Mouse (Mus musculus) inflammation-experienced regulatory T-cells, adult 6 months (primary cell): Measurements from ENCODE around the gene Arntl2. TPM values are rescaled to one million over a fixed set of nuclear protein-coding genes. Genes with fewer than 3 reads are reported as not detected.

Source experiments
- ATAC-seq: one replicate; pipeline ENCODE4 v1.8.0; 2017
- polyA plus RNA-seq, 3 experiments: library from polyadenylated mRNA; unstranded; fragments of 100-300 nt; shearing (Covaris generic); gene quantifications; one replicate each; pipeline ENCODE4 v1.2.1; 2017

Arntl2 gene
- polyA plus RNA-seq, 3 experiments from 2014 or later = 4.0 to 8.0 (median 7.9) TPM

DNA sequence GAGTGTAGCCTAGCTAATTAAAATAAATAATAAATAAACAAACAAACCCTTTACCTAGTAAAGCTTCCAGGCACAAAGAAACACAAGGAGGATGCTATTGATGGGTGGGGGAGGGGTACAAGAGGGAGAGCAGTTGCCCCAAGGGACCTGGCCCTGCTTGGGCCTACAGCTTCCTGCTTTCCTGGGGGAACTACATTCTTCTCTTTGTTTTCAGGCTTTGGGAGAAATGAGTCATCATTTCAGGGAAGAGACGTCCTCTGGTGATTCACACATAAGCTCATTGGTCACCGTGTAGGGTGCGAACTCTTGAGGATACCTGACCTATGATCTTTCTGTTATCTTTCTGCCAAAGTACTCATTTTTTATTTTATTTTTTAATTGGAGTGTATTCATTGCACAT, 2.3 kb upstream of the Arntl2 start:
- ATAC-seq = no peak

DNA sequence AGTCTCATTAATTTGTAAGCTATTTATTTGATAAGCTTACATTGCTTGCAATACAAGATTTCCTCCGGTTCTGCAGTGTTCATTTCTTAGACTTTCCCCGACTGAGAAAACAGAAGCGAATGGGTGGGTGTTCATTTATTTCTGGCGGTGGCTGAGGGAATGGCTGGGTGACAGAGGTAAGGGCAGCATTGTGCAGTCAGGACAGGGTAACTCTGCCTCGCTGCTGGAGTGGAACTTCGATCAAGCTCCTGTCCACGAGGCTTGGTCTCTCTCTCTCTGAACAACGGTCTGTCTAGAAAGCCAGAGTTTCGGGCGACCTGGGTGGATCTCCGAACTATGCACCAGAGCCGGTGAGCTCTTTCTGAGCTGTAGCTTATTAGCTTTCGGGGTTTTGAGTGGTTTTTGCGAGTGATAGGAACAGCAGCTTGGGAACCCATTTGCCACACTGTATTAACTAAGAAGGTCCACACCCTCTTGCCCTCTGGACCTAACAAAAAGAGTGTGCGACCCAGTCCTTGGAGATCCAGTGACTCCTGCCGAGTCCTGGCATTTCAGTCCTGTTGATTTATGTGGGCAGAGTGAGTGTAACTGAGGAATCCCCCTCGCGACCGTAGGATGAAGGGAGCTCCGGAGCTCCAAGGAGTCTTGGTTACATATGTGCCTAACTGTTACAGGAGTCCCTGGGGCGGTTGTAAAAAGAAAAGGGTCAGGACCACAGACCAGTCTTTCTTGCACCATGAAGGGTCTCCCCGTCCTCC, 510 bp upstream of the Arntl2 start:
- ATAC-seq = peak; percentile 14

DNA sequence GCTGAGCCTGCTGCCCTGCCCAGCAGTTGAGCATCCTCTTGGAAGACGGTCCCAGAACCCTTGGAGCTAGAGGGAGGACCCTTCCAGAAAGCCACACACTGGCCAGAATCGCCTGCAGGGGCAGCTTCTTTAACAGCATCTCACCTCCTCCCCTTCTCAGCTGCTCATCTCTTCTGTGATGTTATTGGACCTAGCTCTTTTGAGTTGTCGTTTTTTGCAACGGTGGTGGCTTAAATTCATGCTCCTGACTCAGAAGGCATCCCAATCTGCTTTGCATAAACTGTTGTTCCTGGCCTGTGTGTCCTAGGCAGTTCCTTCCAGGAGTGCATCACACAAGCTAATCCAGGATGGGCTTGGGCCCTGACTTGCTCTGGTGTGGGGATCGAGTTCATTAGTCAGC, 1.6 kb downstream of the Arntl2 start:
- no peak for ATAC-seq

GRCm38 (mm10) chr6:146809991-146810390, 14.1 kb downstream of the Arntl2 start:
- no peak for ATAC-seq

- ATAC-seq = no peak
Measured at GRCm38 (mm10) chr6:146813007-146813406, 17.2 kb downstream of the Arntl2 start.

DNA sequence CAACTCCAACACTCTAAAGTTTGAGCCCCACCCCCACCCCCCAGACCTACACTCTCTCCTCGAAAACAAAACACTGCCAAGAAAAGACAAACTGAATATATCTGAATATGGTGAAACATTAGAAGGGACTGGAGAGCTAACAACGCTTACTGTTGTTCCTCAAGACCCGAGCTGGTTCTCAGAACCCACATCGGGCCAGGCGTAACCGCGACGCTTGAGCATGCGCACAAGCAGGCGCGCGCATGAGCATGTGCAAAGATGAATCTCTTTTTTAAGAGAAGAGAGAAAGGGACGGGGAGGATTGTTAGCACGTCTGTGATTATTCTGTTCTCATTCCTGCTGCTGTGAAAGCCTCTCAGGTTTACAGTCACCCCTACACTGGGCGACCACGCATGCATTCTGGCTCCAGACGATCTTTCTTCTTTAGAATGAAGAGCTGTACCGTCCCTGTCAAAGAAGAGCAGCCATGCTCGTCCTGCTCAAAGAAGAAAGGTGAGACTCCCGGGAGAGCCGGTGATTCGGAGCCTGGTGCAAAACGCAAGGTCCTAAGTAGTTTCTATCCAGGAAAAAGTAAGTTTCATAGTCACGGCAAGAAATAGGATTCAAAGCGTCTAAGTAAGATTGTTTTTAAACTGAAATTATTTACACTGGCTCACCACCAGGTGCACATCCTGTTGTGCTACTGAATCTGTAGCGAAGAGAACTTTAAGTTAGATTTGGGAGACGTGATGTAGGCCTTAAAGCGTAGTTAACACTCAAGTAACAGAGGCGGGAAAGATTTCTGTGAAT, 24.5 kb downstream of the Arntl2 start:
- ATAC-seq = peak; percentile 35

DNA sequence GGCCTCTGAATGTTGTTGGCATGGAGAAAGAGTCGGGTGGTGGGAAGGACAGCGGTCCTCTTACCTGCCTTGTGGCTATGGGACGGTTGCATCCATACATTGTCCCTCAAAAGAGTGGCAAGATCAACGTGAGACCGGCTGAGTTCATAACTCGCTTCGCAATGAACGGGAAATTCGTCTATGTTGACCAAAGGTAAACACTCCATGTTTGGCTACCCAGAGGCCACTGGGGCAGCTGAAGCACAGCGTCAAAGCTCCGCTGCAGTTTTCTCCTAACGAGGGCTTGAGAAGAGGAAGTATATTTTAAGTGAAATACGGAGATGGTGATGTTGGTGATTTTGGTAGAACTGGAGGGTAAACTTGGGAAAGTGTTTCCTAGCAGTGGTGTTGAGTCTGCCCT, 26.1 kb downstream of the Arntl2 start:
- ATAC-seq = no peak

- no peak for ATAC-seq
Measured at GRCm38 (mm10) chr6:146824727-146825486, 29.1 kb downstream of the Arntl2 start.

DNA sequence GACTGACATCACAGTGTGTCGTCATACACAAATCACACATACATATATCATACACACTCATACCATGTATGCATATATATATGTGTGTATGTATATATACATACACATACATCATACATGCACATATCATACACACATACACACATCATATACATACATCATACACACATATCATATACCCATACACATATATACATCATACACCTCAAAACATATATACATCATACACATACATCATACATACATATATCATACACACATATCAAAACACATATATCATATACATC, 29.6 kb downstream of the Arntl2 start:
- ATAC-seq = no peak

DNA sequence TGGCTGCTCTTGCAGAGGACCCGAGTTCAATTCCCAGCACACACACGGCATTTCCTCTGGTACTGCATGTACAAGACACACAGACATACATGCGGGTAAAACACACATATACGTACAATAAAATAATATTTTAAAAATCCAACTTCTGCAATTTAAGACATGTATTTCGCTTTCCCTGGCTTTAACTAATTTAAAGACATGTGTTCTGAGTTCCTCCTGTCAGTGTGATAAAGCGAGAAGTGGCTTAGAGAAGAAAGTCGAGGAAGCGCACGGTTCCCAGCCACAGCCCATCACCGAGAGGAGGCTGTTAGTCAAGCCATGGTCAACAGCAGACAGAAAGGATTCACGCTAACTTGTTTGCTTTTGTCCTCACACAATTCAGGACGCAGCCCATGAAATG, 35.5 kb downstream of the Arntl2 start:
- no peak for ATAC-seq

DNA sequence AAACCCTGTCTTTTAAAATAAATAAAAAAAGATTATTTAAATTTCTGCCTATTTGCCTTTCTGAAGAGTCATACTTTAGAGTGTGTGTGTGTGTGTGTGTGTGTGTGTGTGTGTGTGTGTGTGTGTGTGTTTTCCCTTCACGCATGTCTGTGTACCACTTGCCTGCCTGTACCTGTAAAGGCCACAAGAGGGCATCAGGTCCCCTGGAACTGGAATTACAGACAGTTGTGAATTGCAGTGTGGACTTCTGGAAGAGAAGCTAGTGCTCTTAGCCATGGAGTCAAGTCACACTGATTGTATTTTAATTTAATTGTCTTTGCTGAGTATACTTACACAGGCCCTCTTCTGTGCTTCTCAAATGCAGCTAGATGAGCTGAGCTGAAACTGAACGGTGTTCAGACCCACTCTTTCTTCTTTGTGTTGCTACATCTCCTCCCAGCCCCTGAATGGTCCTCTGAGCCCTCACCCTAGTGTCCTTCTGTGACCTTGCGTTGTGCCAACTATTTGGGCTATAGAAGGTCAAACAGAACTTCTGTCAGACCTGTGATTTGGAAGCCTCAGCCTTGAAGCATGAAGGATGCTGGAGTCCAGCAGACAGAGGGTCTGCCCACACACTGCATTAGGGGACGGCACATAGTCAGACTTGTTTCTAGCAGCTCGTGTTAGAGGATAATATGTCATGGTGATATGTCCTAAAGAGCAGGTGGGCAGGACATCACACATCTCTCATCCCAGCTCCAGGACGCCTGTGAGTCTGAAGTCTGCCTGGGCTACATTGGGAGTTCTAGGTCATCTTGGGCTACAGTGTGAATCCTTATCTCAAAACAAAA, 37.8 kb downstream of the Arntl2 start:
- no peak for ATAC-seq

DNA sequence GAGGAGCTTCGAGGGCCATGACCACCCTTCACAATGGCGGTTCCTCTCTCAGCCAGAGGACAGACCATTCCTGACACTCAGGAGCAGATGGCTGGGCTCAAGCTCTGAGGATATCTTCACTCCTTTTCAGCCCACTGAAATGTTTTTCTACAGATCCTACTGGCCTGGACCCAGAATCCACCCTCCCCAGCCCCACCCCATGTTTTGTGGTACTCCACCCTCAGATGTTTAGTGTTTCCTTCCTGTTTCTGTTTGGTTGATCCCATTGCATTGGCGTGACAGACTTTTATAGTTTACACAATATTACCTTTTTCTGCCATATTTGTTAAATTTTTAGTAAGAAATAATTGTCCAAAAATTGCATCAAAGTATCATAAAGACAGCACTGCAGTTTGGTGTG, 38.5 kb downstream of the Arntl2 start:
- ATAC-seq = no peak

- no peak for ATAC-seq
Measured at GRCm38 (mm10) chr6:146835784-146836183, 39.9 kb downstream of the Arntl2 start.

DNA sequence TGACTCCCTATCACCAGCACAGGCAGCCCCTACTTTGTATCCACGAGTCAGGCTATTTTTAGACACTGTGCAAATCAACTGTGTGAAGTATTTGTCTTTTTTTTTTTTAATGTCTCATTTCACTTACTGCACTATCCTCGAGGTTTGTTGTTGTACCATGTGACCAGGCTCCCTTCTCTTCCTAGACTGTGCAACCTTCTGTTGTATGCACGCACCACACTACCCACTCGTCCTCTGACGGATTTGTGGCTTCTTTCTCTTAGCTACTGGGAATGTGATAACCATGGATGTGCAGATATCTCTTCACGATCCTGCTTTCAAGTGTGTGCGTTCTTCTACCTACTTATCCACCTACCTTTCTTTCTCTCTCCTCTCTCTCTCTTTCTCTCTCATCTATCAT, 41.5 kb downstream of the Arntl2 start:
- ATAC-seq = no peak

- no peak for ATAC-seq
Measured at GRCm38 (mm10) chr6:146838366-146838765, 42.5 kb downstream of the Arntl2 start.

GRCm38 (mm10) chr6:146838863-146839262, 43.0 kb downstream of the Arntl2 start:
- no peak for ATAC-seq

DNA sequence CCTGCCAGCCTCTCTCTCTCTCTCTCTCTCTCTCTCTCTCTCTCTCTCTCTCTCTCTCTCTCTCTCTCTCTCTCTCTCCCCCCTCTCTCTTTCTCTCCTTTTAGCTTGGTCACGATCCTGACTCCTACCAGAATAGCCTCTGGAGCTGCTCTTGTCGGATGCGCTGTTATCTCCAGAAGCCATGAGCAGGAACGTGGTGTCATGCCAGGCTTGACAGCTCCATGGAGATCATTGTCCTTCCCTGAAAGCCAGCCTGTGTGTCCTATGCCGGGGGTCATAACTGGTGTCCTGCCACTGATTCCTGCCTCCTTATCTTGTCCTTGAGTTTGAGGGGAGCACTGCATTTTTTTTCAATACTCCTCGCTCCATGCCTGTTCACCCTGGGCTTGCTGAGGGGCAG, 49.0 kb downstream of the Arntl2 start:
- ATAC-seq = no peak

GRCm38 (mm10) chr6:146845347-146845746, 49.5 kb downstream of the Arntl2 start:
- ATAC-seq = no peak

GRCm38 (mm10) chr6:146845961-146846750, 50.3 kb downstream of the Arntl2 start:
- no peak for ATAC-seq

- no peak for ATAC-seq
Measured at GRCm38 (mm10) chr6:146847402-146847801, 51.5 kb downstream of the Arntl2 start.

GRCm38 (mm10) chr6:146848281-146848680, 52.4 kb downstream of the Arntl2 start:
- ATAC-seq = no peak

GRCm38 (mm10) chr6:146850050-146850449, 54.2 kb downstream of the Arntl2 start, which contains the start of gene Smco2:
TSS of gene Smco2 (plus strand) at chr6:146850104.
- ATAC-seq = no peak
